Mouse (Mus musculus) testis, adult 2 months (tissue): ENCODE measurements around the gene Prr5l.

Source experiments
- CTCF ChIP-seq: fragments of 200-500 bp; IDR thresholded peaks from 2 replicates; pipeline ENCODE4 v1.5.1; 2012; ENCODE audit warnings: low read depth, mild to moderate bottlenecking, inconsistent platforms, low read length, moderate library complexity; ENCODE audit not compliant: control insufficient read depth, insufficient read depth, insufficient replicate concordance
- POLR2A ChIP-seq: fragments of 200-500 bp; IDR thresholded peaks from 2 replicates; pipeline ENCODE4 v1.6.1; 2012; ENCODE audit warnings: low read depth, mild to moderate bottlenecking, inconsistent platforms, low read length, moderate library complexity; ENCODE audit not compliant: control insufficient read depth

- TF ChIP-seq CTCF (no peak), POLR2A (no peak)
Measured at GRCm38 (mm10) chr2:101814272-101814625, 68.6 kb downstream of the Prr5l start.
